Mouse (Mus musculus) lung, postnatal 14 days (tissue): ENCODE data around the gene Suclg2.
"Not testable (repeated sequence)": the region's sequence is repeated elsewhere in the genome, so short reads cannot be mapped to it uniquely, and the experiment has no call there.

Source experiments
- DNase-seq: peaks from one replicate; pipeline ENCODE4 v3.0.0; 2021

The Suclg2 gene

GRCm38 (mm10) chr6:95619817-95620216 is 98.8 kb downstream of the Suclg2 start:
- no peak for DNase-seq

- DNase-seq, result no peak
These were observed 100.2 kb downstream of the Suclg2 start for GRCm38 (mm10) chr6:95618434-95618833.

- DNase-seq, result no peak
These were observed 105.4 kb downstream of the Suclg2 start for GRCm38 (mm10) chr6:95613228-95613627.

GRCm38 (mm10) chr6:95612412-95613022 is 106.1 kb downstream of the Suclg2 start:
- no peak for DNase-seq

- DNase-seq, result no peak
These were observed 107.5 kb downstream of the Suclg2 start for GRCm38 (mm10) chr6:95611059-95611458.

- DNase-seq, result no peak
These were observed 110.5 kb downstream of the Suclg2 start for GRCm38 (mm10) chr6:95608123-95608522.

- DNase-seq, result not testable (repeated sequence)
These were observed 117.9 kb downstream of the Suclg2 start for GRCm38 (mm10) chr6:95600731-95601130.

- DNase-seq, result peak; percentile 17
These were observed 121.5 kb downstream of the Suclg2 start for GRCm38 (mm10) chr6:95596766-95597750.

GRCm38 (mm10) chr6:95595852-95596251 is 122.7 kb downstream of the Suclg2 start:
- DNase-seq, result no peak

GRCm38 (mm10) chr6:95594239-95594638 is 124.4 kb downstream of the Suclg2 start:
- DNase-seq, result peak; percentile 4

GRCm38 (mm10) chr6:95592396-95592795 is 126.2 kb downstream of the Suclg2 start:
- DNase-seq, result no peak

- no peak for DNase-seq
These were observed 128.1 kb downstream of the Suclg2 start for GRCm38 (mm10) chr6:95590463-95590862.

GRCm38 (mm10) chr6:95587108-95587796 is 131.3 kb downstream of the Suclg2 start:
- DNase-seq, result no peak

GRCm38 (mm10) chr6:95581893-95582292 is 136.7 kb downstream of the Suclg2 start:
- no peak for DNase-seq

GRCm38 (mm10) chr6:95579792-95580191 is 138.8 kb downstream of the Suclg2 start:
- DNase-seq, result no peak

- no peak for DNase-seq
These were observed 143.1 kb downstream of the Suclg2 start for GRCm38 (mm10) chr6:95575531-95575930.

GRCm38 (mm10) chr6:95574867-95575266 is 143.7 kb downstream of the Suclg2 start:
- no peak for DNase-seq

- DNase-seq, result no peak
These were observed 144.2 kb downstream of the Suclg2 start for GRCm38 (mm10) chr6:95574389-95574788.

- no peak for DNase-seq
These were observed 145.4 kb downstream of the Suclg2 start for GRCm38 (mm10) chr6:95573035-95573759.

GRCm38 (mm10) chr6:95571620-95572019 is 147.0 kb downstream of the Suclg2 start:
- DNase-seq, result no peak

GRCm38 (mm10) chr6:95563355-95564009 is 155.1 kb downstream of the Suclg2 start:
- no peak for DNase-seq

GRCm38 (mm10) chr6:95556320-95556719 is 162.3 kb downstream of the Suclg2 start:
- DNase-seq, result no peak
